Mouse (Mus musculus): ENCODE measurements around the gene Pofut2.

DNA sequence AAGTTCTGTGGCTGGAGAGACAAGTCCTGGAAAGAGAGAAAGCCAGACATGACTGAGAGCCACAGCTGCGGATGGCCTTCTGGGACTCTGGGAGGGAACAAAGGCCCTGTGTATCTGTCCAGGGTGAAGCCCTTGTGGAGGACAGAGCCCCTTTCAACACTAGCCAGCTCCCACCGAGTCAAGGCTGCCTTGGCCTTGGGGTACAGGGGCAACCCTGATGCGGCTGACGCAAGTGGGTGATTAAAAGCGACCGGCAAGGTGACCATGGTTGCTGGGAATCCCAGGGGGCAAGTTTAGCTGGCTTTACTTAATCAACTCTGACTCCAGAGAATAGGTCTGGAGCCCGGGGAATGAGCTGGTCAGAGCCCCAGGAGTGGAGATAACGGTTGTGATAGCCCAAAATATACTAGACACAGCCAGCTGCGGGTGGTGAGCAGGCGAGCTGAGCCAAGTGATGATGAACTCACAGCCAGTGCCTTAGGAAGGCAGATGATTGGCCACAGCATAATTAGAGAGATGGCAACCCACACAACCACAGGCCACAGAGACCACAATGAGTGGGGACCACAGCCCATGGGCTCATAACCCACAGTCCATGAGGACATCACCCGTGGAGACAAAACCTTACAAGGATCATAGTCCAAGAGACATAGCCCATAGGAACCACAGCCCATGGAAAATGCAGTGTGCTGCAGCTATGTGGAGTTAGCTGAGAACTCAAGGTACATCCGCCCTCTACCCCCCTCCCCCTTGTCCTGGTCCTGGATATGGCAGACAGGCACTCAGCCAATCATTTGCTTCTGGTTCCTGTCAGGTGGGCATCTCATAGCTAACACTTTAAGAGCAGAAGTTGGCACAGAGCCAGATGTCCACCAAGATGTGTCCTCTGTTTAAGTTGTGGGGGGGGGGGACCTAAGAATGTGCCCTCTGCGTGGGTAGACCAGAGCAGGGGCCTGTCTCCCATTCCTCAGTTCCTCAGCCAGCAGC lies 29.1 kb upstream of the Pofut2 start:
- TF ChIP-seq GATA1 (IDR thresholded peaks at IDR 0.05; ENCODE audit: borderline replicate concordance, low read length) = no peak
- no peak for TF ChIP-seq FLI1 (IDR thresholded peaks at IDR 0.05; ENCODE audit: low read length)
